Mouse (Mus musculus): ENCODE results near the gene Esp24. TPM values are rescaled to one million over a fixed set of nuclear protein-coding genes. Genes with fewer than 3 reads are reported as not detected.

The Esp24 gene
- polyA plus RNA-seq, 1 experiment from 2014 or later: not detected

Other genes starting within 250 kb of the Esp24 start
- not detected in 2 replicates for gene Gm21903, start 6.6 kb downstream of the Esp24 start, polyA plus RNA-seq (2015; fragmentation: Nextera tagmentation; extraction: Ambion mirVana)
- gene Esp23, start 40.3 kb downstream of the Esp24 start, polyA plus RNA-seq (2015; fragmentation: Nextera tagmentation; extraction: Ambion mirVana): not detected in 2 replicates
- gene Esp22, start 58.6 kb downstream of the Esp24 start, polyA plus RNA-seq (2015; fragmentation: Nextera tagmentation; extraction: Ambion mirVana): not detected in 2 replicates

Measured in liver, embryonic 16.5 days (tissue).